Mouse (Mus musculus): ENCODE measurements at regions not wholly inside any gene's neighbourhood (a gene's known extent, or its start where the extent isn't known, plus 50 kb on each side); places are given as distances from the start of the nearest gene placed in this dataset.

- no peak overlapping the region for H3K4me3 ChIP-seq
- H3K9ac ChIP-seq, result no peak overlapping the region
- H3K9me3 ChIP-seq, result no peaks in the 10 kb centered on the region
- H3K27ac ChIP-seq, result no peak overlapping the region
- peaks cover 4% of the 10 kb centered on the region; the same call in 1 of the 2 replicates for H3K4me1 ChIP-seq
- no peaks in the 10 kb centered on the region for H3K27me3 ChIP-seq
- WGBS, result 77% methylated on average over 2 of the region's 2 CpGs
- no peaks in the 10 kb centered on the region for H3K36me3 ChIP-seq
- H3K4me2 ChIP-seq (replicated peaks), result no peak overlapping the region
- ATAC-seq (ENCODE audit: insufficient number of reproducible peaks, insufficient read depth, low FRiP score, low TSS enrichment), result no peak
Measured at GRCm38 (mm10) chr1:193992226-193992625, 622.1 kb upstream of the Camk1g start.

GRCm38 (mm10) chr1:193989956-193990675, 620.0 kb upstream of the Camk1g start:
- WGBS, result 67% methylated on average over 10 of the region's 10 CpGs
- ATAC-seq (ENCODE audit: insufficient number of reproducible peaks, insufficient read depth, low FRiP score, low TSS enrichment), result 0 out of 2 replicates have a peak, but pooled peaks have one; percentile 28
- H3K4me2 ChIP-seq (replicated peaks), result no peak overlapping the region
- no peak overlapping the region for H3K9ac ChIP-seq
- H3K27ac ChIP-seq, result no peak overlapping the region
- H3K4me1 ChIP-seq, result peaks cover 4% of the 10 kb centered on the region; the same call in 1 of the 2 replicates
- no peaks in the 10 kb centered on the region for H3K36me3 ChIP-seq
- no peaks in the 10 kb centered on the region for H3K9me3 ChIP-seq
- no peaks in the 10 kb centered on the region for H3K27me3 ChIP-seq
- H3K4me3 ChIP-seq, result no peak overlapping the region

GRCm38 (mm10) chr1:193988970-193989904, 619.1 kb upstream of the Camk1g start:
- no peak overlapping the region for H3K9ac ChIP-seq
- H3K36me3 ChIP-seq, result no peaks in the 10 kb centered on the region
- 34% methylated on average over 17 of the region's 17 CpGs for WGBS
- H3K4me3 ChIP-seq, result no peak overlapping the region
- H3K9me3 ChIP-seq, result no peaks in the 10 kb centered on the region
- no peaks in the 10 kb centered on the region for H3K27me3 ChIP-seq
- H3K4me2 ChIP-seq (replicated peaks), result no peak overlapping the region
- peaks cover 4% of the 10 kb centered on the region; the same call in 1 of the 2 replicates for H3K4me1 ChIP-seq
- no peak for ATAC-seq (ENCODE audit: insufficient number of reproducible peaks, insufficient read depth, low FRiP score, low TSS enrichment)
- H3K27ac ChIP-seq, result no peak overlapping the region

- Histone ChIP-seq H3K4me1 (no peaks in the 10 kb centered on the region), H3K27me3 (no peaks in the 10 kb centered on the region), H3K9me3 (no peaks in the 10 kb centered on the region), H3K36me3 (no peaks in the 10 kb centered on the region), H3K27ac (no peak overlapping the region), H3K9ac (no peak overlapping the region), H3K4me2 (replicated peaks) (no peak overlapping the region), H3K4me3 (no peak overlapping the region)
- no peak for ATAC-seq (ENCODE audit: insufficient number of reproducible peaks, insufficient read depth, low FRiP score, low TSS enrichment)
- WGBS, result 75% methylated on average over 4 of the region's 4 CpGs
Measured at GRCm38 (mm10) chr1:193980571-193980970, 610.5 kb upstream of the Camk1g start.

GRCm38 (mm10) chr1:193971537-193971936, 601.4 kb upstream of the Camk1g start:
- ATAC-seq (ENCODE audit: insufficient number of reproducible peaks, insufficient read depth, low FRiP score, low TSS enrichment), result 0 out of 2 replicates have a peak, but pooled peaks have one; percentile 44
- H3K4me2 ChIP-seq (replicated peaks), result no peak overlapping the region
- 26% methylated on average over 1 of the region's 1 CpGs for WGBS

GRCm38 (mm10) chr1:193969264-193969908, 599.3 kb upstream of the Camk1g start:
- Histone ChIP-seq H3K27ac (no peak overlapping the region), H3K9ac (no peak overlapping the region), H3K36me3 (no peaks in the 10 kb centered on the region), H3K9me3 (no peaks in the 10 kb centered on the region), H3K27me3 (no peaks in the 10 kb centered on the region), H3K4me2 (replicated peaks) (no peak overlapping the region), H3K4me3 (no peak overlapping the region), H3K4me1 (peaks cover 6% of the 10 kb centered on the region; the same call in 1 of the 2 replicates)
- ATAC-seq (ENCODE audit: insufficient number of reproducible peaks, insufficient read depth, low FRiP score, low TSS enrichment), result no peak
- 73% methylated on average over 4 of the region's 4 CpGs for WGBS

More at GRCm38 (mm10) chr1:193971537-193971936, 601.4 kb upstream of the Camk1g start:
- no peaks in the 10 kb centered on the region for H3K9me3 ChIP-seq
- H3K36me3 ChIP-seq, result no peaks in the 10 kb centered on the region
- H3K9ac ChIP-seq, result no peak overlapping the region
- H3K4me1 ChIP-seq, result peaks cover 6% of the 10 kb centered on the region; the same call in 1 of the 2 replicates
- no peaks in the 10 kb centered on the region for H3K27me3 ChIP-seq
- H3K27ac ChIP-seq, result no peak overlapping the region
- no peak overlapping the region for H3K4me3 ChIP-seq

GRCm38 (mm10) chr1:193967957-193968926, 598.1 kb upstream of the Camk1g start:
- Histone ChIP-seq H3K36me3 (no peaks in the 10 kb centered on the region), H3K4me3 (no peak overlapping the region), H3K9me3 (no peaks in the 10 kb centered on the region), H3K4me2 (replicated peaks) (no peak overlapping the region), H3K27me3 (no peaks in the 10 kb centered on the region), H3K4me1 (peaks cover 6% of the 10 kb centered on the region; the same call in 1 of the 2 replicates), H3K9ac (no peak overlapping the region), H3K27ac (no peak overlapping the region)
- ATAC-seq (ENCODE audit: insufficient number of reproducible peaks, insufficient read depth, low FRiP score, low TSS enrichment), result no peak
- 74% methylated on average over 4 of the region's 4 CpGs for WGBS

GRCm38 (mm10) chr1:193966652-193967555, 596.8 kb upstream of the Camk1g start:
- ATAC-seq (ENCODE audit: insufficient number of reproducible peaks, insufficient read depth, low FRiP score, low TSS enrichment), result no peak
- WGBS, result 21% methylated on average over 1 of the region's 1 CpGs
- Histone ChIP-seq H3K36me3 (no peaks in the 10 kb centered on the region), H3K9ac (no peak overlapping the region), H3K4me2 (replicated peaks) (no peak overlapping the region), H3K4me3 (no peak overlapping the region), H3K27ac (no peak overlapping the region), H3K9me3 (no peaks in the 10 kb centered on the region), H3K4me1 (peaks cover 6% of the 10 kb centered on the region; the same call in 1 of the 2 replicates), H3K27me3 (no peaks in the 10 kb centered on the region)

GRCm38 (mm10) chr1:193965278-193965677, 595.2 kb upstream of the Camk1g start:
- no peak for ATAC-seq (ENCODE audit: insufficient number of reproducible peaks, insufficient read depth, low FRiP score, low TSS enrichment)
- H3K36me3 ChIP-seq, result no peaks in the 10 kb centered on the region
- H3K9ac ChIP-seq, result no peak overlapping the region
- H3K4me3 ChIP-seq, result no peak overlapping the region
- no peak overlapping the region for H3K4me2 ChIP-seq (replicated peaks)
- H3K27ac ChIP-seq, result no peak overlapping the region
- WGBS, result 88% methylated on average over 1 of the region's 1 CpGs
- H3K4me1 ChIP-seq, result no peaks in the 10 kb centered on the region
- H3K9me3 ChIP-seq, result no peaks in the 10 kb centered on the region
- H3K27me3 ChIP-seq, result no peaks in the 10 kb centered on the region

- Histone ChIP-seq H3K9ac (no peak overlapping the region), H3K9me3 (no peaks in the 10 kb centered on the region), H3K4me2 (replicated peaks) (no peak overlapping the region), H3K4me1 (no peaks in the 10 kb centered on the region), H3K27me3 (no peaks in the 10 kb centered on the region), H3K36me3 (no peaks in the 10 kb centered on the region), H3K4me3 (no peak overlapping the region), H3K27ac (no peak overlapping the region)
- no peak for ATAC-seq (ENCODE audit: insufficient number of reproducible peaks, insufficient read depth, low FRiP score, low TSS enrichment)
Measured at GRCm38 (mm10) chr1:193951936-193952335, 581.8 kb upstream of the Camk1g start.

All from embryonic facial prominence, embryonic 12.5 days (tissue).